Mouse (Mus musculus): ENCODE data around the gene Cep104. TPM values are rescaled to one million over a fixed set of nuclear protein-coding genes. Genes with fewer than 3 reads are reported as not detected.

The Cep104 gene
- polyA plus RNA-seq, 2 experiments, result 3.9 to 5.1 TPM

GRCm38 (mm10) chr4:153955651-153956050 lies 19.3 kb upstream of the Cep104 start:
- Histone ChIP-seq H3K4me3 (ENCODE audit: insufficient read depth in 1 of 2, low read depth in 2 of 2, low read length in 2 of 2) (no peak overlapping the region), H3K9me3 (ENCODE audit: control insufficient read depth, low read length) (no peaks in the 10 kb centered on the region), H3K27me3 (ENCODE audit: control insufficient read depth, insufficient read depth, low read length) (no peaks in the 10 kb centered on the region; the same call in 1 of the 2 replicates), H3K36me3 (replicated peaks; ENCODE audit: control insufficient read depth, insufficient read depth, low read depth) (peaks cover 8% of the 10 kb centered on the region), H3K4me2 (ENCODE audit: low read depth) (no peak overlapping the region), H3K4me1 (replicated peaks; ENCODE audit: control insufficient read depth in 2 of 2, insufficient read depth in 2 of 2, low read length in 1 of 2) (peaks cover 10 to 15% of the 10 kb centered on the region in 2 experiments), H3K27ac (no peak overlapping the region), H3K9ac (replicated peaks) (no peak overlapping the region)
- DNase-seq (ENCODE audit: low read depth in 3 of 3, low spot score in 3 of 3) (no peak), ATAC-seq (ENCODE audit: insufficient read depth) (no peak)
- 78% methylated on average over 8 of the region's 8 CpGs for WGBS (ENCODE audit: insufficient replicate concordance)
- TF ChIP-seq CTCF (IDR thresholded peaks at IDR 0.05; ENCODE audit: low read depth) (no peak), EP300 (IDR thresholded peaks at IDR 0.05; ENCODE audit: low read depth) (no peak)

DNA sequence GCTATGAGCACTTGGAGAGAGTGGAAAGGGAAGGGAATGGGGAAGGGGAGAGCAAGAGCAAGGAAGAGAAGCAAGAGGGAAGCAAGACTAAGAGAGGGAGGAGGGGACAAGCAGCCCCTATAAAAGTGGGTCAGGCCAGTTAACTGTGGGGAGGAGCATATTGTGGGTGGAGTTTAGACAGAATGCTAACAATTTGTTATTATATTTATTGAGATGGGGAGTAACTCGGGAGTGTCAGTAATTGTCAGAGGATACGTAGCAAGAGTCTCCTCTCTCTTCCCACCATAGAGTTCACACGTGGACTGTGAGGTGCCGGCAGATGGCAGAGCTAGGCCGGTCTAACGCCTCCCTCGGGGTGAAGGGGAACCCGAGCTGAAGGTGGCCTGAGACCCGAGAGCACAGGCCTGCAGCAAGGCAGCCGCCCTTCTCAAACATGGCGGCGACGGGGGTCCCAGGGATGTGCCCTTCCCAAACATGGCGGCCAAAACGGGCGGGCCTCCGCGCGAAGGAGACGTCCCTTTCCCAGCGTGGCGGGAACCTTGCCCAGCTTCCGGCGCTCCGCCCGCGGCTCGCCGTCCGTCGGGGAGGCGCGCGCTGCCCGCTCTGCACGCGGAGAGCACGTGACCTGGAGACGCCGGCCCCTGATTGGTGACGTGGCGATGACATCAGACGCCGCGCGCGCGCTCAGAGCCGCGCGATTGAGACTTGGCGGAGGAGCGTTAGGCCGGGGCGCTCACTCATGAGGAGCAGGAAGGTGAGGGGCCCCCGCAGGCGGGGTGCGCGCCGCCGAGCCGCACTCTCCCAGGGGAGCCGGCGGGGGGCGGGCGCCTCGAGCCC lies 18.2 kb upstream of the Cep104 start, which contains the start of gene A430005L14Rik:
Gene A430005L14Rik, plus strand, starts transcription at position 669 of the 837 bp plus-strand sequence.
- Histone ChIP-seq H3K27ac (peak within 1 kb of the TSS; percentile 78), H3K9ac (replicated peaks) (peak within 1 kb of the TSS; percentile 91), H3K27me3 (ENCODE audit: control insufficient read depth, insufficient read depth, low read length) (no peaks in the 10 kb centered on the region; the same call in 1 of the 2 replicates), H3K4me2 (ENCODE audit: low read depth) (peak within 1 kb of the TSS; percentile 81), H3K4me1 (replicated peaks; ENCODE audit: control insufficient read depth in 2 of 2, insufficient read depth in 2 of 2, low read length in 1 of 2) (peaks cover 10 to 15% of the 10 kb centered on the region in 2 experiments), H3K4me3 (ENCODE audit: insufficient read depth in 1 of 2, low read depth in 2 of 2, low read length in 2 of 2) (peak within 1 kb of the TSS; percentile 77 to 90), H3K9me3 (ENCODE audit: control insufficient read depth, low read length) (no peaks in the 10 kb centered on the region), H3K36me3 (replicated peaks; ENCODE audit: control insufficient read depth, insufficient read depth, low read depth) (peaks cover 19% of the 10 kb centered on the region)
- 2% methylated on average over 65 of the region's 67 CpGs for WGBS (ENCODE audit: insufficient replicate concordance)
- peak; percentile 46 for TF ChIP-seq EP300 (IDR thresholded peaks at IDR 0.05; ENCODE audit: low read depth)
- TF ChIP-seq CTCF (IDR thresholded peaks at IDR 0.05; ENCODE audit: low read depth), result peak; percentile 27; the same call in 1 of the 2 replicates
- ATAC-seq (ENCODE audit: insufficient read depth) (peak; percentile 95), DNase-seq (ENCODE audit: low read depth in 3 of 3, low spot score in 3 of 3) (peak; percentile 92 to 95 (median 93))

DNA sequence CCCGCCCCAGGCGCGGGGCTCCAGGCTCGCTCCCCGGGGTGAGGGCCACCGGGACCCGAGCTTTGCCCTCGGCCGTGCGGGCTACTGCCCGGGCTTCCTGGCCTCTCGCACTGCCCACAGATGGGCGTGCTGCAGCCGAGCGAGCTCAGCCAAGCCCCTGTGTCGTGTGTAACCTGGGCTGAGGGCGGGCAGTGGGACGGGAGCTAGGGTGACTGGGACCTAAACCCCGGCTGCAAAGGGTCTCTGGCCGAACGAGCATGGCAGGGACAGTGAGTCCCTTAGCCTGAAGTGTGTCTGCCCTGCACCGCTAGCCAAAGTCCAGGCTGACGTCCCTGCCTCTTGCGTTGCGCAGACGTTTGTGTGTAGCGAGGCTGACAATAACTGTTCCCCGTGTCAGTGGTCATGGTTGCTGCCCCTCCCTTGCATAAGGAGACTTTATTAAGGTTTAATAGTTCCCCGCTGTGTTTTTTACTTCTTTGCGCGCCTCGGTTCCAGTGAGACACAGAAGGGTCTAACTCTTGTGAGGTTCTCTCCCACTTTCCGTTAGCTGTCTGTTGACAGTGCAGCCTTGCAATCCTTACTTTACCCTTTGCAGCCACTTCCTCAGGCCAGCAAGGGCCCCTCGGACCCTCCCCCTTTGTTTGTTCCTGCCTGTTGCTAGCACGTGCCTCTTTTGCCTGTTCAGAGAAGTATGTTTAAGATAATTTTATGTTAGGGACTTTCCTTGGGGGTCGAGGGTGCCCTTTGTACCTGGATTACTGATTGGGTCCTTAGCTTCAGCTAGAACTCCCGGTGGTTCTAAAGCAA lies 17.3 kb upstream of the Cep104 start:
- Histone ChIP-seq H3K36me3 (replicated peaks; ENCODE audit: control insufficient read depth, insufficient read depth, low read depth) (peaks cover 26% of the 10 kb centered on the region), H3K9me3 (ENCODE audit: control insufficient read depth, low read length) (no peaks in the 10 kb centered on the region), H3K4me3 (ENCODE audit: insufficient read depth in 1 of 2, low read depth in 2 of 2, low read length in 2 of 2) (peak overlapping the region; percentile 77 to 90), H3K27ac (peak overlapping the region; percentile 63), H3K4me2 (ENCODE audit: low read depth) (peak overlapping the region; percentile 81), H3K9ac (replicated peaks) (peak overlapping the region; percentile 91), H3K27me3 (ENCODE audit: control insufficient read depth, insufficient read depth, low read length) (no peaks in the 10 kb centered on the region; the same call in 1 of the 2 replicates), H3K4me1 (replicated peaks; ENCODE audit: control insufficient read depth in 2 of 2, insufficient read depth in 2 of 2, low read length in 1 of 2) (peaks cover 10 to 15% of the 10 kb centered on the region in 2 experiments)
- TF ChIP-seq EP300 (IDR thresholded peaks at IDR 0.05; ENCODE audit: low read depth), result no peak
- TF ChIP-seq CTCF (IDR thresholded peaks at IDR 0.05; ENCODE audit: low read depth), result no peak
- DNase-seq (ENCODE audit: low read depth in 3 of 3, low spot score in 3 of 3), result peak in 1 of 3 experiments; percentile 20
- ATAC-seq (ENCODE audit: insufficient read depth), result no peak
- under 1% methylated on average over 37 of the region's 37 CpGs for WGBS (ENCODE audit: insufficient replicate concordance)

DNA sequence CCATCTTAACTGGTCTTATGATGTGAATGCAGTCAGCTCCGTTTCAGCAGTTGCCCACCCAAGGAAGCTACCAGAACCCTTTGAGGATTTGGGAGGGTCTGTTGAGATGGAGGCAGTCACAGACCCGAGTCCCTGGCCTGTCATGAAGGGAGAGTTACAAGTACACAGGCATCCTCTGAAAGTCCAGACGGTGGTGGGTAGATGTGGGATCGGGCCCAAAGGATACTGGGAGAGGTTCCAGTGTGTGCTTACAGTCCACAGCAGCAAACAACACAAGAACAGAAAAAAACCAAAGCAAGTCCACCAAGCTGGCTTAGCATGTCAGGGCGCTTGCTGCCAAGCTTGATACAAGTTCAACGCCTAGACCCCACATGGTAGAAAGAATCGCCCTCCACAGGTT lies 12.4 kb upstream of the Cep104 start:
- no peak overlapping the region for H3K9ac ChIP-seq (replicated peaks)
- H3K9me3 ChIP-seq (ENCODE audit: control insufficient read depth, low read length), result no peaks in the 10 kb centered on the region
- ATAC-seq (ENCODE audit: insufficient read depth) (no peak), DNase-seq (ENCODE audit: low read depth in 3 of 3, low spot score in 3 of 3) (no peak)
- 79% methylated on average over 7 of the region's 7 CpGs for WGBS (ENCODE audit: insufficient replicate concordance)
- H3K27me3 ChIP-seq (ENCODE audit: control insufficient read depth, insufficient read depth, low read length), result no peaks in the 10 kb centered on the region
- TF ChIP-seq EP300 (IDR thresholded peaks at IDR 0.05; ENCODE audit: low read depth) (no peak), CTCF (IDR thresholded peaks at IDR 0.05; ENCODE audit: low read depth) (no peak)
- no peak overlapping the region for H3K4me2 ChIP-seq (ENCODE audit: low read depth)
- H3K36me3 ChIP-seq (replicated peaks; ENCODE audit: control insufficient read depth, insufficient read depth, low read depth), result peaks cover 28% of the 10 kb centered on the region
- no peak overlapping the region for H3K4me3 ChIP-seq (ENCODE audit: insufficient read depth in 1 of 2, low read depth in 2 of 2, low read length in 2 of 2)
- H3K27ac ChIP-seq, result no peak overlapping the region
- peaks cover 4 to 10% of the 10 kb centered on the region in 2 experiments for H3K4me1 ChIP-seq (replicated peaks; ENCODE audit: control insufficient read depth in 2 of 2, insufficient read depth in 2 of 2, low read length in 1 of 2)

Data from liver, embryonic 14.5 days (tissue).